Mouse (Mus musculus) adrenal gland (tissue): ENCODE measurements around the gene Rcn1.

Experiments
- intact Hi-C: fragments of 180-260 bp; cut with DNase I; formaldehyde crosslinking; loops from one replicate; pipeline ENCODE4 v1.15.1; 2025

Gene Rcn1

DNA sequence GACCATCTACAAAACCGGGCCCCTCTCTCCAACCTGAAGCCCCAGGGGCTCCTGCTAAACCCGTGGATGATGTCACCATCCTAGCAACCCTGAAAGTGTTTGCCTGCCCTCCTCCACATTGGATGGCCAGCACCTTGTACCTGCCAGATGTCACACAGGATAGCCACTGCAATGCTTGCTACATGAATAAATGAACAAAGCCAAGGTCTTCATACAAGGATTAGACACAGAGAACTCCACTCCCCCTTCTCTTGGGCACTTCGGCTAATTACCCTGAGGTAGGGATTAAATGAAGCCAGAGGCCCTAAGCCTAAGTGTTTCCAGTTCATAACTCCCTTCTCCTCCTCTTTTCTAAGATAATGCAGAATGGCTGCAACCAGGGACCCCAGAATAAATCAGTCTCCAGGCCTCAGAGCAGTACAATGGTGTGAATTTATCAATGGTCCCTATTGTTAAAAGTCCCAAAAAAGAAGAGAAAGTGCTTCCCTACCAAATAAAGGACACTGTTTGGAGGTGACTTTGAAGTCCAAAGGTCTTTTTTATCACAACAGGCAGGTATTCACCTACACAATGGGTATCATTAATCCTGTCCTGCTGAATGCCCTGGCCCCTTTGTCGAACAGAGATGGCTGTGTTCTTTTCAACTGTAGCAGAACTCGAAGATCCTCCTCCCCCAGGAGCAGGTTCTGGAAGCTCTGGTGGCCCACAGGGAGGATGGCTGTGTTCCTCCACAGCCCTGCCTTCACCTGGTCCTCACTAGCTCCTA is 1.5 kb downstream of the Rcn1 start:
- intact Hi-C loops: no loop called here

- intact Hi-C loops: no loop called here
Measured at GRCm38 (mm10) chr2:105396066-105396465, 3.1 kb downstream of the Rcn1 start.

DNA sequence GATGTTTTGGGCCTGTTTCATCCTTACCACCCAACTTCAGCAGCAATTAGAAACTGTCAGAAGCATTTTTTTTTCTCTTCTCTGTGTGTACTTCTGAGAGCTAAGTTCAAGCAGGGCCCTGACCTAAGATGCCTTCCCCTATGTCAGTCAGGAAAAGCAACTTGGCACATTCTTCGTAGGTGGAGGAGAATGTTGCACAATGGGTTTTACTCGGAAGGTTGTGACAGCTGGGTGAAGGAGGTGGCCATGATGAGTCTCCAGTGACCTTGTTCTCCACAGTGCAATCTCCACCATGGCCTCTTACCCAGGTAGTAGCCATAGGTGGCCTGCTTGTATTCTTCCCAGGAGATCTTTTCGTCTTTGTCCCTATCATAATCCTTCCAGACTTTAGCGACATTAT is 4.7 kb downstream of the Rcn1 start:
- intact Hi-C loops: no loop called here

DNA sequence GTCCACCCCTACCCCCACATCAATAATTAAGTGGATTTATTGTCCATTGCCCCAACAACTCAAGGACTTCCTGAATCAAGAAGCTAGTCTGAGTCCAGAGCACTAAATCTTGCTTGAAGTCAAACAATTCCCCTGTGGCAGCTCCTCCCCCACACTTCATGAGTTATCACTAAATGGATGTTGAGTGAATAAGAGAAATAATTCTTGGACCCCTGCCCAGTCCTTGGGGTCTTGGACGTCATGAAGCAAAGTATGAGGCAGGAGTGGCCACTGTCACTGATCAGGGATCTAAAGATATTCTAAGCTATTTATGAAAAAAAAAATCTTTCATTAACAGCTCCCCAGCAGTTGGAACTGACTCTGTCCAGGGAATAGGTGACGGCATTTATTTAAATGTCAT is 6.6 kb downstream of the Rcn1 start:
- intact Hi-C loops: no loop called here

- intact Hi-C loops: no loop called here
Measured at GRCm38 (mm10) chr2:105391414-105391784, 7.7 kb downstream of the Rcn1 start.

DNA sequence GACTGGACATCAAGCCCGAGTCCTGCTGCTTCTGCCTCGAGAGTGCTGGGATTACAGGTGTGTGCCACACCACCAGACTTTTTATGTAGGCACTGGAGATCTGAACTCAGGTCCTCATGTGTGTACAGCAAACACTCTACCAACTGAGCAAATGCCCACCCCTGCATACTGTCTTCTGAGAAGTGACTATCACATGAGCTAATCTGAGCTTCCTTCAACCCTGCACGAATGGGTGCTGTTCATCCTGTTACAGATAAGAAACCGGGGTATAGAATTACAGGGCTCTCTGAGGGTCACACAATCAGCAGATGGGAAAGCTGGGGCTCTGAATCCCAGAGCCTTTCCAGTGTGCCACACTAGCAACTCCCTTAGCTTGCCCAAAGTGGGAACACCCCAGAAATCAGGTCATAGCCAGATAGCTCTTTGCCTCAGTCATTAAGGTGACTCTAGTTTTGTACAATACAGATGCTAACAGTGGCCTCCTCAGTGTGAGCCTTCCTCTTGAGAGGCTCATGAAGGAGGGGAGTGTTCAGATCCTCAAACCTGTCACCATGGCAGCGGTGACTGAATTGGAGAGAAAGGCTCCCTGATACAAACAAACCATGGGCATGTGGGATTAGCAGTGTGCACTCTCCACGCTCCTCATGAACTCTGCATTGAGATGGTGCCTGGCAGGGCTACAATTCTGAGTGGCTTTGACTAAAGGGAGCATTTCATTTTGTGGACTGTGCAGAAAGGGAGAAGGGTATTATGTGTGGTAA is 8.3 kb downstream of the Rcn1 start:
- intact Hi-C loops: no loop called here

- intact Hi-C loops: no loop called here
Measured at GRCm38 (mm10) chr2:105389007-105389890, 9.9 kb downstream of the Rcn1 start.

DNA sequence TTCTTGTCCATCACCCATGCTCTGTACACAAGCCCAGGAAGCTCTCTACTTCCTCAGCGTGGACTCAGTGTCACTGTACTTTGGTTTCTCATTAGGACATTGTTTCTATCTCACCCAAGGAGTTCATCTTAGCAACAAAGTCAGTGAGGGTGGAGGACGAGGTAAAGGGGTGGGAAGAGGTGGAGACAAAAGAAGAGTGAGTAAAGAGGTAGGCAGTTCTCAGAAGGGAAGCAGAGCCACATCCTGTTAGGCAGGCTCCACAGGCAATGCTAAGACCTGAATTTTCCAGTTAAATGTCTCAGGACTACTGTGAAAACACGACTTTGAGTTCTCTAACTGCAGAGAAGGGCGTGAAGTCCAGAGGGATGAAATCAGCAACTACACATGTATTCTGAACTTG is 12.7 kb downstream of the Rcn1 start:
- intact Hi-C loops: no loop called here

- intact Hi-C loops: no loop called here
Measured at GRCm38 (mm10) chr2:105384998-105385397, 14.1 kb downstream of the Rcn1 start.

GRCm38 (mm10) chr2:105383063-105383462 is 16.1 kb downstream of the Rcn1 start:
- intact Hi-C loops: no loop called here

DNA sequence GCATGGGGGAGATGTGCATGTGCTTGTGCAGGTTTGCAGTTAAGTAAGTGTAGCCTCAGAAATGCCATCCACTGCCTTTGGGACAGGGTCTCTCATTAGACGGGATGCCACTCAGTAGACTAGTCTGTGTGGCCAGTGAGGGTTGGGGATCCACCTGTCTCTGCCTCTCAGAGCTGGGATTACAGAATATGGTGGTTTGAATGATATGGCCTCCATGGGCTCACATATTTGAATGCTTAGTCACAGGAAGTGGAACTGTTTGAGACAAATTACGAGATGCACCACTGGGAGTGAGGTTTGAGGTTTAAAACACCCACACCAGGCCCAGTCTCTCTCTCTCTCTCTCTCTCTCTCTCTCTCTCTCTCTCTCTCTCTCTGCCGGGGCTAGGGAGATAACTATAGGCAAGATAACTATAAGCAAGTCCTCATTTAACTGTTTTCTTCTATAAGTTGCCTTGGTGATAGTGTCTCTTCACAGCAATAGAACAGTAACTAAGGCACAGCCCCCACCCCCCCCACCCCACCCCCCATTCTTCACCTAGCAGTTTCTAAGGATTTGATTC is 18.3 kb downstream of the Rcn1 start:
- intact Hi-C loops: no loop called here

GRCm38 (mm10) chr2:105379682-105380081 is 19.4 kb downstream of the Rcn1 start:
- intact Hi-C loops: no loop called here

- intact Hi-C loops: no loop called here
Measured at GRCm38 (mm10) chr2:105375705-105376104, 23.4 kb downstream of the Rcn1 start.

GRCm38 (mm10) chr2:105375261-105375660 is 23.9 kb downstream of the Rcn1 start:
- intact Hi-C loops: no loop called here

DNA sequence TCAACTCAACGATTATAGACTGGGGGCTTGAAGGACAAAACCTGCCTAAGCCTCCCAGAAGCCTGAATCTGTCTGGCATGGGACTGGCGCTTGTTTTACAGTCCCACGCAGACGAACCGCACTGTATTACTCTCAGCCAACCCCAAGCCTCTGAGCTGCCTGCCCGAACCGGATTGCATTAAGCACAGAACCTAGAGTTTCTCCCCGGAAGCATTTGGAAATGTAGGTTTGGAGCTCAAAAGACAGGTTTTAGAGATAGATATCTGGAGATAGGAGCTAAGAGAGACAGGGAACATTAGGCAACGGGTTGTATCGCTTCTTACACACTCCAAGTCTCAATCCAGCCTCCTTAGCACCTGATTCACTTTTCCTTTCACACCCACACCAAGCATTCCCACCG is 25.5 kb downstream of the Rcn1 start:
- intact Hi-C loops: no loop called here

DNA sequence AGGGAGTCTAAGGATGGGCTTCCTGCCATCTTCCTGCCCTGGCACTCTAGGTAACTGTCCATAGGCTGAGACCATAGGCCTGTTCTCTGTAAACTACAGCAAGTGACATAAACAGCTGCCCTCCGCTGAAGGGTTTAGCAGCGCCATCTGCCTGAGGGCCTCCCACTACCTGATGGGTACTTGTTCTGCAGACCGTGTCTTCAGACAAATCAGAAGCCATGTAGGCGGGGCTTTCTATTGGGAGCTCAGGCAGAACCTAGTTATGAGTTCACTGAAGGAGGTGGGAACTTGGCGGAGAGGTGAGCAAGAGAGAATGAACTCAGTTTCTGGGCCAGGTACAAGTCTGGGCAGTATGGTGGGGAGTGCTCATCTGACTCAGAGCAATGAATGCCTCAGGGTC is 26.4 kb downstream of the Rcn1 start:
- intact Hi-C loops: no loop called here

GRCm38 (mm10) chr2:105372156-105372555 is 27.0 kb downstream of the Rcn1 start:
- intact Hi-C loops: no loop called here

DNA sequence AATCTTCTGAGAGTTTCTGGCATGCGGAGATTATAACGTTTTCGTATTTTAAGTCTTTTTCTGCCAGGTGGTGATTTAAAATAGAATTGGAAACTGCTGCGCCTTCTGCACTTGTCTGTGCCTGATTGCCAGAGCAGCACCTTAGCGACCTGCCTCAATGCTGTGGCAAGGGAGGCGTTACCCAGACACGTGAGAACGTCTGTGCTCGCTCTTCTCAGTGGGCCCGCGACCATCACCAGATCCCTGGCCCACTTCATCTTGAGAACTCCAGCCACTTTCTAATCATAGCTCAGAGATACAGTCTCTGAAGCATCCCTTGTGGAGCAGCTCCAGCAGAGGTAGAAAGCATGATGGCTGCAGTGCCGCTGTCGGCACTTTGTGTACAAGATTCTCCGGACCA is 28.4 kb downstream of the Rcn1 start:
- intact Hi-C loops: no loop called here

DNA sequence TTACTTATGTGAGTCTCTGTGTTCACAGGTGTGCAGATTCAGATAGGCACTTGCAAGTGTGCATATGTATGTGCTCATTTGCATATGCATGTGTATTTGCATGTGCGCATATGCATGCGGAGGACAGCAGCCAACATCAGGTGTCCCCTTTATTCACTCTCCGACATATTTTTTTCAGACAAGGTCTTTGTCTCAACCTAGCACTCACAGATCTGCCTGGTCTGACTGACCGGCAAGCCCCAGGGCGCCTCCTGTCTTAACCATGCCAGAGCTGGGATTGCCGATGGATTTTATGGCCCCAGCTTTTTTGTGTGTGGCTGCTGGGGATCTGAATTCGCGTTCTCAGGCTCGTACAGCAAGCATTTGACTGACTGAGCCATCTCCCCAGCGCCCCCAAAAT is 28.9 kb downstream of the Rcn1 start:
- intact Hi-C loops: no loop called here

- intact Hi-C loops: loop anchor here (2.0 kb wide), 1 partner anchor 61 kb away; no protein-coding TSS in a partner anchor
Measured at GRCm38 (mm10) chr2:105367623-105368022, 31.5 kb downstream of the Rcn1 start.

DNA sequence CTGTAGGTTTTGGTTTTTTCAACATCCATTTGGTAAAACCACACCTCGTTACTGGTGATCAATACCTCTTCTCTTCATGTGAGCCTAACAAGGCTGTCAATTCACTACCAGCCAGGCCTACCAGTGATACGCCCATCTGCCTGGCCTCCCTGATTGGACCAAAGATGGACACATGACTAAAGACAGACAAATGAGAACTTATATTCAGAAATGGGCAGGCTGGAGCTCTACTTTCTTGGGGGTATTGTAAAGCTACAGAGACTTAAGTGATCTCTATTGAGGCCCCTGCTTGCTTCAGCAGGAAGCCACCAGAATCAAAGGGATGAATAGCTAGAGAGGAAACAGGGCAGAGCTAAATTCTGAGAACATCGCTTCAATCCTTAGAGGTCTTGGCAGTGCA is 41.1 kb downstream of the Rcn1 start:
- intact Hi-C loops: no loop called here

DNA sequence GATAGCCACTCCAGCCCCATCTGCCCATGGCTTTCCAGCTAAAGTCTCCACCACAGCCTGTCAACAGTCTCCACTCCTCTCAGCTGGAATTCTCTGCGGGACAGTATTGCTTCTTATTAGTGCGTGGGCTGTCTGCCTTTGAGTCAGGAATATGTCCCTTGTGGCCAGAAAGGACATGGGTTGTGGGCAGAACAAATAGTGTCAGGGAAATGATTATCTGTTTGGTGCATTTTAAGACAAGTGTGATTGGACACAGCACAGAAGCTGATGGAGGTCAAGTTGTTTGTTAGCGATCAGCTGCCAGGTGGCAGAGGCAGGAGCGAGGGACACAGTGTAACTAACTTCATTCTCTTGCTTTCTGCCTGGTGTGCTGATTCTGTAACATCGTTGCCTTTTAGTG is 42.3 kb downstream of the Rcn1 start:
- intact Hi-C loops: no loop called here
